Mouse (Mus musculus): ENCODE measurements around the gene Ryr3.

DNA sequence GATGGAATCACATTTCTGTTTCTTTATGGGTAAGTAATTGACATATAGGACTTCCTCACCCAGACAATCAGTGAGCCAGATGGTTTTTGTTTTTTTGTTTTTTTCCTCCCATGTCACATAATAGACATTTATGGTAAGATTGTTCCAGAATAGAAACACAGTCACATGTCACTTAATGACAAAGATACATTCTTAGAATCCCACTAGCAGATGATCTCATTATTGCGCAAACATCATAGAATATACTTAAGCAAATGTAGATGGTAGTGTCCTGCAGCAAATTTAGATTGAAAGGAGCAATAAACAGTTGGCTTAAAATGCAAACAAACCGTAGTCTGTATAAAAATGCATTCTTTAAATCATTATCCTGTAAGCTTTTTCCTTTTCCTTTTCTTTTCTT lies 161.3 kb downstream of the Ryr3 start:
- TF ChIP-seq POLR2A (IDR thresholded peaks at IDR 0.05; ENCODE audit: borderline replicate concordance, extremely low read depth, insufficient read depth, insufficient read length, poor library complexity, severe bottlenecking) (no peak), CTCF (IDR thresholded peaks at IDR 0.05; ENCODE audit: borderline replicate concordance, extremely low read depth, insufficient read depth, insufficient read length) (no peak)

Measured in brain, embryonic 14.5 days (tissue).